Mouse (Mus musculus): ENCODE data around the gene Fam187b.

The Fam187b gene

DNA sequence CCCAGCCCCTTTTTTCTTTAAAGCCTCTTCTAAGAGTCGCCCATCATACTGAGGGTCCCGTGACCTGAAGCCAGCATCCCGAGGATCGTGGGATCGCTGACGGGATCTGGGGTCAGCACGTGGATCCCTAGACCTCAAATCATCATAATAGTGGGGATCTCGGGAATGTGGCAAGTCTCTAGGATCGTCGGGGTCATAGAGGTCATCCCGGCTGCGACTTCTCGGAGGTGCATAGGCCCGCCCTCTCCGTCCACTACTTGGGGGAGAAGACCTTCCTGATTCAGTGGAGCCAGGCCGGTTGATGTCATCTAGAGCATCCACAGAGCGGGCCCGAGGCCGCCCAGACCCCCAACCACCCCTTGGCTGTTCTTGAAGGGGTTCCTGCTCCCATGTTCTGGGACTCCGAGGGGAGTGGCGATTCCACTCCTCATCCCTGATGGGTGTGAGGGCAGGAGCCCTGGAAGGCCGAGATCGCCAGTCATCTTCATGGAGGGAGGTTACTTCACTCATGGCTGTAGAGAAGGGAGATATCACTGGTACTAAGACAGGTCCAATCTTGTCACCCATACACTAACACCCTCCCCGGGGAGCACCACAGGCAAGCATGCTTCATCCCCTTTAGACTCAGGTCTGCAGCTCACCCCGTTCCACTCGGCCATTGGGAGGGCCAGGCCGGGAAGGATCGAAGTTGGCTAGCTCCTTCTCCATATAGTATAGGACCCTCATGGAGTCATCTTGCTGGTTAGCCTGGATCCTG lies 15.3 kb upstream of the Fam187b start:
- peak in 1 of 2 experiments; percentile 25 for DNase-seq (ENCODE audit: low spot score in 2 of 2)

DNA sequence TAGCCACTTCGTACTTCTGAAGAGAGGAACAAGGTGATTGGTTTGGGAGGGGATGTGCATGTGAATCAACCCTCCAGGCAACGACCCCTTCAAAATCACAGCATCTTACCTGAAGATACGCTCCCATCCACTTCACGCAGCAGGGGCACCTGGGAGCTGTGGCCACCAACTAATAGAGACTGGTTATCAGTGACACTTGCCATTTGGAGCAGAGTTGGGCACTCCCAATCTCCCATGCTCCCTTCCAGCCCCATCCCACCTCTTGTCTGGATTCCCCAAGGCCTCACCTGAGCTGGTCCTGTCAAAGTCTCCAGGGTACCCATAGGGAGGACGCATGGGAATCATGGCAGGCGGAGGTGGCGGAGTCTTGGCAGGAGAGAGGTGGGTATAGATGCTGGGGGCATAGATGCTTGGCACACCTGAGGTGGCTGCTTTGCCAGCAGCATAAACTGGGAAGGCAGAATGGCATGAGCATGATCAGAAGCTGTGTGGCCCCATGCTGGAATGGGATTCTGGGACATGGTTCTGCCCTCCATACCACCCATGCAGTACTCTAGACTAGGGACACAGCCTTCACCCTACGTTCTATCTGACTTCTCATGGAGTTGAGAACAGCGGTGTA lies 14.6 kb upstream of the Fam187b start:
- DNase-seq (ENCODE audit: low spot score in 2 of 2), result no peak

DNA sequence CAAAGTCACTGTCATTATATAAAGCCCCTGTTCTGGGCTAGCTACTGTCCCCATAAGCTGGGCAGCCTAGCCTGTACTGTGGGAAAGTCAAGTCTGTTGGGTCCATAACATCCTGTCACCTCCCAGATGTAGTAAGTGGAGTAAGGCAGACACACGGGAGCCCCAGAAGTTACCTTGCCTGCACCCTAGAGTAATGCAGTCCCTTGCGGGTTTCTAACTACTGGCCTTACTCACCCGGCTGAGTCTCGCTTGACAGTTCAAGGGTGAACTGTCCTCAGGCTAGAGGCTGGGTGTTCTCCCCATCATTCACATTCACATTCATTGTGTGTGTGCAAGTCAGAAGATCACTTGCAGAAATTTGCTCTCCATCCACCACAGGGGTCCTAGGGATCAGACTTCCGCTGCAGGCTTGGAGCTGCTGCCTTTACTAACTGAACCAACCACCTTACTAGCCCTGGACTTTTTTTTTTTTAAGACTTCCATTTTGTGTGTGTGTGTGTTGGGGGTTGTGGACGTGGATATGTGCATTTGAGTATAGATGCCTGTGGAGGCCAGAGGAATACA lies 13.7 kb upstream of the Fam187b start:
- DNase-seq (ENCODE audit: low spot score in 2 of 2), result no peak

DNA sequence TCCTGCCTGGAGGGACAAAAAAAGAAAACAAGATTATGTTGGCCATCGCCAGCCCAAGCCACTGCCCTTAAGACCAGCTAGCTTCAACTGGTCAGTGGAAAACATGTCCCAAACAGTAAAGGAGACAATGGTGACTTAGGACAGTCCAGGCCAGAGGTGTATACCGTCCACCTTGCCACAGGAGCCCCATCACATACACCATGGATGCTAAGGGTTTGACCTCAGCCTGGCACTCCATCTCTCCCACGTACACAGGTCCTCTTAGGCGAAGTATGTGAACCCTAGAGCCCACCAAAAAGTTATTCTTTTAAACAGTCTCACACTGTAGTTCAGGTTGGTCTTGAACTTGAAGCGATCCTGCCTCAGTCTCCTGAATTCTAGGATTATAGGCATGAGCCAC lies 10.7 kb upstream of the Fam187b start:
- DNase-seq (ENCODE audit: low spot score in 2 of 2), result no peak

DNA sequence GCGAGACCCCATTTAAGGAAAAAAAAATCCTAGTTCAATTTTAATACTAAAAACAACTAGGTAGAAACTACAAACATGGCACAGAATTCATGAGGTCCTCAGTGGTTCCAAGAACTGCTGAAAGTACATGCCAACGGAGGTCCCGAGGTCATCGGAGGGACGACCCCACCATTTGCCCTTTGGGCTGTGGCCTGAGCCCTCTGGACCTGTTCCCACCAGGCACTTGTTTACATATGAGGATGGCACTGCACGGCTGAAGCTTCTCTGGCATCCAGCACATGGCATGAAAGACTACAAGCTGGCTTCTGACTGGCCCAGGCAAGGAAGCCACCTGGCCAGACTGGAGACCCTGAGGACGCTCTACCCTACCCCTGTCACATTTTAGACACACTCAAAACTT lies 9.2 kb upstream of the Fam187b start:
- DNase-seq (ENCODE audit: low spot score in 2 of 2), result no peak

DNA sequence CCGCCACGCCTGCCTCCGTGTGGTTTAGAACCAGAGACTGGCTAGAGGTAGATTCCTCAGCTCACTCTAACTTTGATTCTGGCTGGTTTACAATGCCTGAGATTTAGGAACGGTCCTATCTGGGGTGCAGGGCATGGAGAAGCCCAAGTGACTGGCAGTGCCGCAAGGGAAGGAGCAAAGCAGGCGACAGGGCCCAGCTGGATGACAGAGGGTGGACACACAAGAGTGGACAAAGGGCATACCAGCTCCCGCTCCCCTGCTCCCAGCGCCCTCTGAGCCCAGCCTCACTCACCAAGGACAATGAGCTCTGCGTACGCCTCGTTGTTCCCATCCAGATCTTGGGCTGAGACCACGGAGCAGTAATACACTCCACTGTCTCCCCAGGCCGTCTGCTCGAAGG lies 7.9 kb upstream of the Fam187b start:
- DNase-seq (ENCODE audit: low spot score in 2 of 2), result no peak

DNA sequence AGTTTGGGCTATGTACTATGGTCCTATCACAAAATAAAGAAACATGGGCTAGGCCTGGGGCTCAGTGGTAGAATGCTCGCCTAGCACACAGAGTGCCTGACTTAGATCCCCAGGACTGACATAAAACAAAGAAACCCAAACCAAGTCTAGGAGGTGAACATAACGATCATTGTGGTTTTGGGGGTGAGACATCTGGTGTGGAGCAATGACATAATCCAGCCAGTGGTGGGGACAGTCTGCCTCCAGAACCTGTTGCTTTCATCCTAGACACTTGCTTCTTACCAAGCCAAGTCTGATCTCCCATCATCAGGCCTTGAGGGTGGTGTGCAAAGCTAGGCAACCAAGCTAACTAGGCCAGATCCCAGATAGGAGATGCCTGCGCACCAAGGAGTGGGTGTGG lies 6.9 kb upstream of the Fam187b start:
- no peak for DNase-seq (ENCODE audit: low spot score in 2 of 2)

DNA sequence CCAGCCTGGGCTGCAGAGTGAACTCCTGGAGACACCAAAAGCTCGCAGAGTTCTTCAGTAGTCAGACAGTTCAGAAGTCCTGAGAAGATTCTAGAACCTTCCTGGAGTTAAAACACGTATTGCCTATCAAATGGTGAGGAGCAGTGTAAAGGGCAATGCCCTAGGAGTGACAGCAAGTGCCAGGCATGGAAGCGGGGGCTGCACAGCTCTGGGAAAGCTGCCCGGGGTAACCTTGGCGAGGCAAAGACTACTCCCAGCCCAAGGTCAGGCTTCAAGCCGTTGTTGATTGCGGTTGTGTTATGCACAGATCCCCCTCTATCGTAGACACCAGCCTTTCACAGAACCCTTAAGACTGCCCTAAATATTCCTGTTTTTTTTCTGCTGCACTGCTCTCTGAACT lies 5.0 kb upstream of the Fam187b start:
- DNase-seq (ENCODE audit: low spot score in 2 of 2), result no peak

DNA sequence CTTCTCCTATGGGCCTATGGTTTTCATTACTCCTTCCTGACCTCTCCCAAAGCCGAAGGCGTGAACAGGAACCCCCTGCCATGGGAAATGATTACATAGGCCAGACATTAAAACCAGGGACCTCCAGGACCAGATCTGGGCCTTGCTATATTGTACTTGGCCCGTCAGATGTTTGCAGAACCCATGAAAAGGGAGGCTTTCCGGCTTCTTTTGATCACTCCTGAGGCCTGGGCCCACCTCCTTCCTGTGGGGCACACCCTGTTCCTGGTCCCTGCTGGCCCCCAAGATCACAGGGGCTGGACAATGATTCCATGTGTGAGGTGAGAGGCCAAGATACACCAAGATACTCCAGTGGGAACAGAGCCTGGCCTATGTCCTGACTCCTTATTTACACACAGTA lies 4.4 kb upstream of the Fam187b start:
- no peak for DNase-seq (ENCODE audit: low spot score in 2 of 2)

DNA sequence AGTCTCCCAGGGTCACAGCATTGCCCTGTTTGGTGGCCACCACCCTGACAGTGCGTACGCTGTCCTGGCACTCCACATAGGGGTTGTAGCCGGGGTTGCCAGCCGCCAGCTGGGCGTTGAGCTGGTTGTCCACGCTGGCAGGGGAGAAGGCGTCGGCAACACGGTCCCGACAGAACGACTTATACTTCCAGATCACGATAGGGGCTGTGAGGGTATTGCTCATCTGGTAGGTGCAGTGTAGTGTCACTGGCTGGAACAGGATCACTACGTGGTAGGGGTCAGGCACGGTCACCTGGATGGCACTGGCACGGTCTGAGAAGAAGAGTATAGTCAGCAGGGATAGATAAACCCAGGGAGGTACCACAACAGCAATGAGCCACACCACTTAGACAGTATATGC lies 1.7 kb upstream of the Fam187b start:
- DNase-seq (ENCODE audit: low spot score in 2 of 2), result no peak

DNA sequence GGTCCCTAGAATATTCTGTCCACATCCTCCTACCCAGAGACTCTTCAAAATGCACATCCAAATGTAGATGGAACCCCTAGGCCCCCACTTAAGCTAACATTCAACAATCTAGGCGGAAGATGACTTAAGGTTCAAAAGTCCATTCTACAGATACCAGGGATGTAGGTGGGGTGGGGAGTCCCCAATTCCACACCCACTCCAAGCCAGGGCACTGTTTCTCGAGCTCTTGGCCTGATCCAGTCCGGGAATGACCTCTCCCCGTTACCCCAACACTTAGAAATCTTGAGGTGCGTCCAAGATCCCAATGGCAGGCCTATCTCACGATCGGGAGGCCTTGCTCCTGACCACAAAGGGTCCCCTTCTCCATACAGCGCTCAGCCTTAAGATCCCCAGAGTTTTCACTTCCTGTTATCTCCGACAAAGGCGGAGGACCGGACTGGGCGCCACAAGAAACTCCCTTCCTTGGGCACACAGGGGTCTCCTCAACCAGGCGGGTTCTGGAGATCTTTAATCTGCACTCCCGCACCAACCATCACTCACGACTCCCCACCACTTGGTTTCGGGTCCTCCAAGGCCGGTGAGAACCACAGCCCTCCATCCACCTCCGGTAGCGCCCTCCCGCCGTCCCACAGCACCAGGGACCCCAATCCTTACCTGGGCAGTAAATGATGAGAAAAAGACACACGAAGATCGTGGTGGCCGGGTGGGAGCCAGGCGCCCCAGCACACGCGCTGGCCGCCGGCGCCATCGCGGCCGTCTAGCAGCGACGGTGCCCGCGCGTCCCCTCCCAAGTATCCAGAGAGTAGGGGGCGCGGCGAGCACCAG lies 952 bp upstream of the Fam187b start:
- DNase-seq (ENCODE audit: low spot score in 2 of 2), result no peak

DNA sequence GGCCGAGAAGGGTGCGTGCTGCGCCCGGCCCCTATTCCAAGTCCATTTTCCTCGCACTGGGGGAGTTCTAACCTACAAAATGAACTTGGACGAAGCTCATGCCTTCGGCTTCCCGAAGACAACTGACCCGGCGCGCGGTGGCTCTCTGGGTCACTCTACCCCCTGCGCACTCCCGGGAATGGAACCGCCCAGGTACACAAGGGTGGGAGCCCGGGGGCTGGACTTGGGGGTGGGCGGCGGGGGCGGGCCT lies 414 bp upstream of the Fam187b start, which contains the start of gene Lsr:
TSS of gene Lsr (minus strand) at position 214 of the 250 bp plus-strand sequence.
- no peak for DNase-seq (ENCODE audit: low spot score in 2 of 2)

DNA sequence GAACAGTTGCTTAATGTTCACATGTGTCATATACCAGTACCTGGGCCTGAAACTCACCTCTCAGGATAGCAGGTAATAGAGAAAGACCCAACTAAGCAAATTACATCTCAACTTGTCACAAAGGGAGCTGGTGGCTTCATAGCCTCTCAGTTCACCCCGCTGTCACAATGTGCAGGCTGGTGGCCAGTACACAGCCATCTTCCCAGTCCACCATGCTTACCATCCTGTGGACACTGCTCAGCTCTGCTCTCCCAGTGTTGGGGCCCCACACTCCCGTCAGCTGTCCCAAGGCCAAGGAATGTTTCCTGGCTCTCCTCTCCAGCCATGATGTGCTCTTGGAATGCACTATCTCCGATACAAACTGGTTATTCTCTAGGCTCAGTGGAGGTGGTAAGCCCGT lies 8.1 kb downstream of the Fam187b start:
- no peak for DNase-seq (ENCODE audit: low spot score in 2 of 2)

DNA sequence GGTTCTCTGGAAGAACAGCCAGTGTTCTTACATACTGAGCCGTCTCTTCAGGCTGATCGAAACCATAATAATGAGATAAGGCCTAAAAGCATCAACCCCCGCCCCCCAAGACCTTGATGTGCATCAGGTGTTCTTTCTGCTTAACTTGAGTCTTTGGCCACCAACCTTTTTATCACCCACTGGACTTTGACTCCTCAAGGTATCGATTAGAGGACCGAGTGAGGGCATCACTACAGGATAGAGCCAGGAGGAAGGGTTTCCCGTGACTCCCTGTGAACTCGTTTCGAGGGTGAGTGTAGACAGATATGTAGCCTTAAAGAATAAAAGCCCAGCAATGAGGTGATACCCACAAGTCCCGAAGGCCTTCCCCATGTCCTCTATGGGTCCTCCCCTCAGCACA lies 11.8 kb downstream of the Fam187b start:
- DNase-seq (ENCODE audit: low spot score in 2 of 2), result no peak

DNA sequence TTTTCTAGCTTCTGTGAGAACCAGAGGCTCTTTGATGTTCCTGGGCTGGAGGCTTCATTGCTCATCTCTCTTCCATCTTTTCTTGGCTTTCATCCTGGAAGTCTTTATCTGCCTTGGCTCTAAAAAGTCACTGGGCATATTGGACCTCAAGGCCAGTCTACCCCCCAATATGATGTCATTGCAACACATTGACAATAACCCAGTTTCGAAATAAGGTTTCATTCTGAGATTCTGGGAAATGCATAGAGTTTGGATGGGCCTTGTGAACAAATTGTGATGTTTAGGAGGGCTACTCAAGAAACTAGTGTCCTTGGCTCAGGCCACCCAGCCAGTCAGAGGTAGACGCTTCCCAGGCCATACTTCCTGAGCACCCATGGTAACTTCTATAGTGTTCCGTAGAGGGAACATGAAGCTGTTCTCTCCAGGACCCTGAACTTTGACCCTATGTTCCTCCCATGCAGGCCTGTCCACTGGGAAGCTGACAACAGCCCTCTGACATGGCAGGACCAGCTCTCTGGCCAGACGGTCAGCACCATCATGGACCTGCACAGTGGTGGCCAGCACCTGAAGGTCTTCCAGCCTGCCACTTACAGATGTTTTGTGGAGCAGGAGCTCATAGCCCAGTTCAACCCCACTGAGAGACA lies 15.1 kb downstream of the Fam187b start:
- no peak for DNase-seq (ENCODE audit: low spot score in 2 of 2)

DNA sequence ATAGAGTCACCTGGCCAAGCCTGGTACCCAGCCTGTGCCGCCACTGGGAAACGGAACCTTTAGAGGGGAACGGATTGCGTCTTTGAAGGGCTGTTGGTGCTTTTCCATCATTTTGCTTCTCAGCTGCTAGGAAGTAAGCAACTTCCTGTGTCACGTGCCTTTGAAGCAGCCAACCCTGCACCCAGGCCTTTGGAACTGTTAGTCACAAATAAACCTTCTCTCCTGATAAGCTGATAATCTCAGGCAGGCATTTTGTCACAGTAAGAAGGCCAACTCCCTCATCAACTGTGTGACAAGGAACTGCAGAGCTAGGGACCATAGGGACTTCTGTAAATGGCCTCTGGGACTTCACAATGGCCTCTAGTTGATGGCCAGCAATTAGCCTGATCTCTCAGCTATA lies 18.6 kb downstream of the Fam187b start:
- no peak for DNase-seq (ENCODE audit: low spot score in 2 of 2)

DNA sequence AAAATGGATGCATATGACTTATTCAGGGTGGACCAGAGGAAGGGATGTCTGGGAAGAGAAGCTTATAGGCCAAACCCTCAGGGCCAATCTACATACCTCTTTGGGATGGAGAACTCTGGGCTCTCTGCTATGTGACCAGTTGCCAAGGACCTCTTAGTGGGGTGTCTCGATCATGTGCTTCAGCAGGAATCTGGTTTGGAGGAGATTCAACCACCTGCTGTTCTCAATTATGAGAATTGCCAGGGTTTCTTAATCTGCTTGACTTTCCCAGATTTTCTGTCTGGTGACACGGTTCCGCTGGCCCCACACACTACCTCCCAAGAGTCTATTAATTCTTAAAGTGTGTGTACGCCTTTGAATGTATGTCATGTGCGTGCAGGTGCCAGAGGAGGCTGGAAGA lies 20.4 kb downstream of the Fam187b start:
- DNase-seq (ENCODE audit: low spot score in 2 of 2), result no peak

DNA sequence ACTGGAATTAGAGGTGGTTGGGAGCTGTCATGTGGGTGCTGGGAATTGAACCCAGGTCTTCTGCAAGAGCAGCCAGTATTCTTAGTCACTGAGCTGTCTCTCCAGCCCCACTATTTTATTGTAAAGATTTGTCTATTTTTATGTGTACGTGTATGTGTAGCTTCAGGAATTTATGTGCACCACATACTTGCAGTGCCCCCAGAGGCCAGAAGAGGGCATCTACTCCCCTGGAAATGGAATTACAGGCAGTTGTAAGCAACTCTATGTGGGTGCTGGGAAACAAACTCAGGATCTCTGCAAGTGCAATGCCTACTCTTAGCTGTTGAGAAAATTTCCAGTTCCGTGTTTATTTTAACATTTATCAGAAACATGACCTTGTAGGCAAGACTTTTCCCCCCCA lies 22.9 kb downstream of the Fam187b start:
- no peak for DNase-seq (ENCODE audit: low spot score in 2 of 2)

DNA sequence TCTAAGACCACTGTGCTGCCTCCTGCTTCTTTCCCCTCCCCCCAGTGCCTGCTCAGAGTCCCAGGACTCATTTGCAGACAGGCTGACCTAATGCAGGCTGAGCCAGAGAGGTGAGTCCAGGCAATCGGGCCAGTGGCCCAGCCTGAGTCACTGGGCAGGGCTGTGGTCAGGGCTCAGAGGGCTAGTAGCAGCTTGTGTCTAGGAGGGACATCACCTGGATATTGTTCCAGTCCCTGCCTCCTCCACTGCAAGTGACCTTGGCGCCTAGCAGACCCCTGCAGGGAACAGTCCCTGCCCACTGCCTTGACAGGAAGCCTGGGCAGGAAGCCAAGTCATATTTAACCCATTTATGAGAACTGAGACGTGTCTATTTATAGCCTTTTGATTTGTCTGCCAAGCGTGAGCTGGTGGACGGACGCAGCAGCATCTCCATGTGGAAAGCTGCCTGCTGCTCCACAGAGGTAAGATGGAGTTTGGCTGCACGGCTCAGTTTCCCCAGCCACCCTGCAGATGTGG lies 27.0 kb downstream of the Fam187b start:
- DNase-seq (ENCODE audit: low spot score in 2 of 2), result peak; percentile 5 to 15

DNA sequence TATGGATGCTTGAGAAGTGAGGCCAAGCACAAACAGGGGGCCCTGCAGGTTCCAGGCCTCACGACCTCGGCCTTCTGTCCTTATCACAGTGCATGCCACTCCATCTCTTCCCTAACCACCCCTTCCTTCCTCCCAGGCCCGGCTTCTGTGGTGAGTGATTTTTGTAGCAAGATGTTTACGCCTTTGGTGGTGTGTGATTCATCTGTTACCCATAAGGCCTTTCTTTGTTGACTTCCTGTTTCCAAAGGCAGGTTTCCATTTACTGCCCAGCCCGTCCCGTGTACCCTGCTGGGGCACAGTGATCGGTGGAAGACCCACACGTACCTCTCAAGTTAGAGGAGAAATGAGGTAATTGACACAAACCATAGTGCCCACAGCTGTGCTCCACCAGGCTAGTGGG lies 29.1 kb downstream of the Fam187b start:
- DNase-seq (ENCODE audit: low spot score in 2 of 2), result peak; percentile 7 to 11

DNA sequence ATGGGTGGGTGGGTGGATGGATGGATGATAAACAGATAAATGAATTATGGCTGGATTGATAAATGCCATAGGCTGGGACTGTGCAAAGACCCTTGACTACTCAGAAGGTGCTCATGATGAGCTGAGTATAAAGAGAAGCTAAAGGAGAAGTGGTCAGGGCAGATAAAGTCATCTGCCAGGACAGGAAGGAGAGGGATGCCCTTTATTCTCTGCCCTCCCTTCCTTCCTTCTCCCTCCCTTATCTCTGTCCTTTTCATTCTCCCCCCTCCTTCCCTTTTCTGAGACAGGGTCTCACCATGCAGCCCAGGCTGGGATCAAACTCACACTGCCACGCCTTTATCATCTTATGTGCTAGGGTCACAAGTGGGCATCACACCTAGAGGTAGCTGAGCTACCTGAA lies 34.2 kb downstream of the Fam187b start:
- no peak for DNase-seq (ENCODE audit: low spot score in 2 of 2)

DNA sequence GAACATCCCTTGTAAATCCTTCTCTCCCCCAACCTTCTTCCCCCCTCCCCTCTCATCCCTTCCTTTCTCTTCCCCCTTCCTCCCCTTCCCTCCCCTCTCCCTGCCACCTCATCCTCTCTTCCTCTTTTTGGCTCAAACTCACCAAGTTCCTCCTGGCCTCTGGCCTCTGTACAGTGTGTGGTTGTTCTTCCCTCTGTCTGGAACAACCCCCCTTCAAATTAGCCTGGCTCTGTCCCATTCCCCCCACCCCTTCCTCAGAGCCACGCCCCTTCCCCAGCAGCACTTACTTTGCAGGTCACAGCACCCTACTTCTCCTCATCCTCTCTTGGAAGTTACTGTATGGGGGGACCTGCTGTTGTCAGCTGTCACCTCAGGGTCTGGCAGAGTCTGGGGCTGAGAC lies 34.6 kb downstream of the Fam187b start:
- no peak for DNase-seq (ENCODE audit: low spot score in 2 of 2)

Data from thymus, postnatal 10 days (tissue).